Mouse (Mus musculus) heart, adult 18-20 months (tissue): ENCODE data around the gene Usp20. TPM values are rescaled to one million over a fixed set of nuclear protein-coding genes. Genes with fewer than 3 reads are reported as not detected.

Experiments used
- DNase-seq, 2 experiments: peaks; one replicate each; pipeline ENCODE4 v3.0.0; 2021 to 2022; ENCODE audit warnings: mixed read lengths in 1 of 2
- total RNA-seq, 2 experiments: library from RNA; stranded (reverse); gene quantifications; 2 replicates each; pipeline ENCODE4 v1.2.3; 2021

The Usp20 gene
- total RNA-seq, 2 experiments from 2014 or later, result 50.1 to 53.8 TPM

DNA sequence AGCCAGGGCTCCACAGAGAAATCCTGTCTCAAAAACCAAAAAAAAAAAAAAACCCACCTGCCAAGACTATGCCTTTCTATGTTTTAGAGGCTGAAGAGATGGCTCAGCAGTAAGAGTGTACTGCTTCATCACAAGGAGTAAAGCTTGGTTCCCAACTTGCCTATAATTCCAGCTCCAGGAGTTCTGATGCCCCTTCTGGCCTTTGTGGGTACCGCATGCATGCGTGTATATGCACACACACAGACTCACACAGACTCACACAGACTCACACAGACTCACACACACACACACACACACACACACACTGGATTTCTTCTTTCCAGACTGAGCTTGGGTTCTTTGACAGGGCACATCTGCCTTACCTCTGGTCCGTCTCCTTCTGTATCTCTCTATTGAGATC is 58.0 kb downstream of the Usp20 start:
- no peak for DNase-seq

DNA sequence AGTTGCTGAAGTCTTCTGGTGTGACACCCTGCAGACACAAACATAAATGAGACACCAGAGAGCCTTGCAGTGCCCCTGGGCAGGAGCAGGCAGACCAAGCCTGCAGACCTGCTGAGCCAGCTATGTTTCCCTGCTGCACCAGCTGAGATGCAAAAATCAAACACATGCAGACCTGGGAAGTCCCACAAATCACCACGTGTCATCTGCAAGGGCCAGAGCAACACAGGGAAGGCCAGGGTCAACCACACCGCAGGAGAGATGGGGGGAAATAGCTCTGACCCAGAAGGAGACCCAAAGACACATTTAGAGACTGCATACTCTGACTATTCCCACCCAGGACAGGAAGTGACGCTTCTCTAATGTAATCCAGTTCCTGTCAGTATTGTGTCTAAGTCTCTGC is 58.4 kb downstream of the Usp20 start:
- no peak for DNase-seq

DNA sequence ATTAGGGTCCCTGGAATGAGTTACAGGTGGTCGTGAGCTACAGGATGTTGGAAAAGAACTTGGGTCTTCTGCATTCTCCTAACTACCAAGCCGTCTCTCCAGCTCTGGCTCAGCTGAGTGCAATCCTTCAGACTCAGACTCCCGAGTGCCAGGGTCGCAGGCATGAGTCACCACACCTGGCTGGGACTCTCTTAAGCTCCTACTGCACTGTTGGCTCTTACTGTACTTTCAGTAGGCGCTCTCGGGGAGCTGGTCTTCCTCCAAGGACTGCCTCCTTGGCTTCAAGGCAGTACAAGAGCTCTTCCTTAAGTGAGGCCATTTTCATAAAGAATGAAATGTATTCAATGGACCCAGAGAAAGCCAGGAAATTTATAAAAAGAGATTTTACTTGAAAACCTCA is 59.3 kb downstream of the Usp20 start:
- no peak for DNase-seq

DNA sequence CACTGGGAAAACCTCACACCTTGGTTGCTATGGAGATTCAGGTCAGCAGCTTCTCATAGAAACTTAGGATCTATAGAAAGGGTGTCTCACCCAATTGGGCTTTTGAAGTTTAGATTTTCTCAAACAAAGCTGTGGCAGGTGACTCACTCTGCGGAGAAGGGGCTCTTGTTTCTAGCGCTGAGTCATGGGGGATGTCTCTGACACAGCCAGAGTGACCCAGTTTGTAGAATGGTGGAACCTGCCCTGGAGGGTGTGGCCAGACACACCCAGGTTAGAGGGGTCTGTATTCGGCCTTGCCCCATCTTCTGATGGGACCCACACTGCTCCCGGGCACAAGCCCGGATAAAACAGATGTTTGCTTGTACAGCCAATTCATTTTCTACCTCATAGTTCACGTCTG is 60.8 kb downstream of the Usp20 start:
- no peak for DNase-seq

DNA sequence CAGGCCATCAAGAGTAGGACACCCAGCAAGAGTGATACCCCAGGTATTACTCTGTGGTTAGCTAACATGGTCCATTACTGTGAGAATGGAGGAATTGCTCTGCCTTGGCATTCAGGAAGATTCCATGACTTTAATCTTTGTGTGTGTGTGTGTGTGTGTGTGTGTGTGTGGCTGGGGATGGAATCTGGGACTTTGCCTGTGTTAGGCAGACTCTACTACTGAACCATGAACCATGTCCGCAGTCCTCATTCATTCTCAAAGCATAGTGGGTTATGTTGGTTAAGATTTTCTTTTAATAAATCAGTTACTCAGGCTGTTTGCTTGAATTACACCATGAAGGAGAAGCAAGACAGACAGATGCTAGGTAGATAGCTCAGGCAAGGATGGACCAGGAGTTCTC is 61.8 kb downstream of the Usp20 start:
- no peak for DNase-seq

DNA sequence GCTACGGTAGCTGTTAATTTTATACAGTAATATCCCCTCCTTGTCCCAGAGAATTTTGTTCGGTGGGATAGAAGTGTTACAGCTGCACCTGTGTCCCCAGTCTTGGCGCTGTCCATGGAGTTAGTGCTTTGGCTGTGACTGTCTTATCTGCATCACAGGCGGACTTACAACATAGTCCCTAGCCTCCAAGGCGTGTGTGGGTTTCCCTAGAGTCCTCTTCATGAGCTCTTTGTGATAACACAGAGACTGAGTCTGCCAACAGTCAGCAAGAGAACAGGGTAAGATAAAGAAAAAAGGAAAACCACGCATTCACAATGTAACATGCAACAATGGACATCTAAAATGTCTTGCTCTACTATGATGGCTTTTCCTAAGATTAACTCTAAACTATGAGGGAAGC is 66.0 kb downstream of the Usp20 start:
- DNase-seq, result no peak

DNA sequence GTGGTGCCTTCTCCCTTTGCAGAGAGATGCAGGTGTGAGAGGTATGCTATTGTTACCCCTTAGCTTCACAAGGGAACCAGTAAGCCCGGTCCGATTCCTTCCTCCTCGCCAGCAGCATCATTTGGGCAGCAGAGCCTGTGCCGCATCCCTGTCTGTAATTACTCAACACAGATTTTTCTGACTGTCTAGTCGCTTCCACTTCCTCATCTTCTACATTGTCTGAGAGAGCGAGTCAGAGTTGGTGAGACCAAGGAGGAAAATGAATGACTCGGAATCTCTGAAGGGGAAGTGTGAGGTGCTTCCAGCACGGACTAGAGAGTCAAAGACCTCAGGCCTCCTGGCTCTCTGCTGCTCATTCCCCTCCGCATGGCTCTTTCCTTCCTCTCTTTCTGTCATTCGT is 70.4 kb downstream of the Usp20 start:
- peak in 1 of 2 experiments; percentile 47 for DNase-seq

DNA sequence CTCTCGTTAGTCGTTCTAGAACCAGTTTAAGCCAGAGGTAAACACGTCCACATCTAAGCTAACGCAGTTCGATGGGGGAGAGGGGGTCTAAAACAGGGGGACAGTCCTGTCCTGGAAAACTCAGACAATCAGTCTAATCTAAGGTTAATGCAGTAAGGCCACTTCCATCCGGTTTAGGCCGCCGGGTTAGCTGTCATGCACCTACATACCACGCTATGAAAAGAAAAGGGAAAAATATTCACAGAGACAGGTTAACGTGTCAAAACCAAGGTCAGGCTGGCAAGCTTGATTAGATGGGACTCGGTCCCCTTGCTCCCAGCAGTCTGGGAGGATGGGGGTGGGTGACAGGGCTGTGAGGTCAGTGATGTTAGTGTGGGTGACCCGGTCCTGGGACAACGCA is 71.3 kb downstream of the Usp20 start:
- DNase-seq, result no peak

DNA sequence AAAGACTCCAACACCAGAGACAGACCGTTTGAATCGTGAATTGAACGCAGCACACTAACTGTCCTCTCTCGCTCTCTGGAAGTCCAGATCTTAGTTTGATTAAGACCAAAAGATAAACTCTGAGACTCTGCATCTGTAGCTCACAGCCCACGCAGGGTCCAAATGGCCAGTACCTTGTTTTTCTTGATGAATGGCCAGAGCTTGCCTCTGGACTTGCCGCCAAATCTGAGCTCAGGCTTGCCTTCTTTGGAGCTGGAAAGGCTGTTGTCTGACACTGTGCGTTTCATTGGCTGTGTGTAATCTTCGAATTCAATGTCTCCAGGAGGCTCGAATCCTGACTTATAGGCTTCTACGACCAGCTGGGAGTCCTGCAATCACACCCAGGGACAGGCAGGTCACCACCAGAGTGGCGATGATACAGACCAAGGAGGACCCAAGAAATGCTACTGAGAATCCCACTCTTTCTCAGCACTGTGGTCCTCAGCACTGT is 71.8 kb downstream of the Usp20 start:
- peak; percentile 44 to 62 for DNase-seq

DNA sequence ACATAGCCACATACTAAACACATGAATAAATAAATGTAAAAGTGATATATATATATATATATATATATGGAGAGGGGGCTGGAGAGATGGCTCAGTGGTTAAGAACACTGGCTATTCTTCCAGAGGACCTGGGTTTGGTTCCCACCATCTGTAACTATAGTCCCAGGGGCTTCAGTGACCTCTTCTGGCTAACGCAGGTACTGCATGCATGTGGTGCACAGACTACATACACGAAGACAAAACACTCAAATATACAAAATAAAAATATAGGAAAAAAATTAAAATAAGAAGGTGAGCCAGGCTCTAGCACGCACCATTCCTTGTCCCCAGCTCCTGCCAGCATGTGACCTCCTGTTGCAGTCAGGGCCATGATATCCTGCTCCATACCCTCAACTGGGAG is 74.0 kb downstream of the Usp20 start:
- DNase-seq, result no peak

DNA sequence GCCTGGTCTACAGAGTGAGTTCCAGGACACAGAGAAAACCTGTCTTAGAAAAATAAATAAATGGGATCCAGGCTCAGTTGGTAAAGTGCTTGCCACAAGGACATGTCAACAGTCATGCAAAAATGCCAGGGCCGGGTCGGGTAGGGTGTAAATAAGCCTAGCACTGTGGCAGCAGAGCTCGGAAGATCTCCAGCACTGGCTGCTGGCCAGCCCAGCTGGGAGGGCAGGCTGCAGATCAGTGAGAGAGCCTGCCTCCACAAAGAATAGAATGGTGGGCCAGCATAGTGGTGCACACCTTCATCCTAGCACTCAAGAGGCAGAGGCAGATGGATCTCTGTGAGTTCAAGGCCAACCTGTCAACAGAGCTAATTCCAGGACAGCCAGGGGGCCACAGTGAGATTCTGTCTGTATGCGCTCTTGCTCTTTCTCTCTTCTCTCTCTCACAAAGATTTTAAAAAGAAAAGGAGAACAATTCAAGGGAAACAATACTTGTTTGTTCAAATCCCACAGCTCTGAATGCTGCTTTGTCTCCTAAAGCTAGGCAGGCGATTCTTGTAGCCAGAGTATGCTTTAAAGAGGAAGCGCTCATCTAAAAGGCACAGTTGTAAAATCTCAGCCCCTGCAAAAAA is 75.6 kb downstream of the Usp20 start:
- no peak for DNase-seq

DNA sequence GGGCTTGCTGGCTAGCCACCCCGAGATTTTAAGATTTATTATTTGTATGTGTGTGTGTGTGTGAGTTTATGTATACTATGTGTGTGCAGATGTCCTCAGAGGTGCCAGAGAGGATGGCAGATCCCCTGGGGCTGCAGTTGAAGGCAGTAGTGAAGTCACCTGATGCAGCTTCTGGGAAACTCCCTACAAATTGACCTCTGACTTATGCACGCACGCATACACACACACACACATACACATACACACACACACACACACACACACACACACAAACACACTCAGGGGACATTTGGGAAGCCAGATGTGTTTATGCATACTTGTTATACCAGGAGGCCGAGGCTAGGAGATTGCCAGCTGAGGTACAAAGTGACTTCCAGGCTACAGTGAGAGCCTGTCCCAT is 76.4 kb downstream of the Usp20 start:
- no peak for DNase-seq

DNA sequence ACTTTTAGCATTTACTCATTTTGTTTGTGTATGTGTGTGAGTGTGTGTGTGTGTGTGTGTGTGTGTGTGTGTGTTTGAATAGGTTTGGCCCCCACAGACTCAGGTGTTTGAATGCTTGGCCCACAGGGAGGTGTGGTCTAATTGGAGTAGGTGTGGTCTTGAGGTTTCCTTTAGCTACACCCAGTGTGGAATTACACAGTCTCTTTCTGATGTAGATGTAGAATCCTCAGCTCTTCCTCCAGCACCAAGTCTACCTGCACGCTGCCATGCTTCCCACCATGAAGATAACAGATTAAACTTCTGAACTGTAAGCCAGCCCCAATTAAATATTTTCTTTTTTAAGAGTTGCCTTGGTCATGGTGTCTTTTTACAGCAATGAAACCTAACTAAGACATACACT is 78.2 kb downstream of the Usp20 start:
- DNase-seq, result no peak

DNA sequence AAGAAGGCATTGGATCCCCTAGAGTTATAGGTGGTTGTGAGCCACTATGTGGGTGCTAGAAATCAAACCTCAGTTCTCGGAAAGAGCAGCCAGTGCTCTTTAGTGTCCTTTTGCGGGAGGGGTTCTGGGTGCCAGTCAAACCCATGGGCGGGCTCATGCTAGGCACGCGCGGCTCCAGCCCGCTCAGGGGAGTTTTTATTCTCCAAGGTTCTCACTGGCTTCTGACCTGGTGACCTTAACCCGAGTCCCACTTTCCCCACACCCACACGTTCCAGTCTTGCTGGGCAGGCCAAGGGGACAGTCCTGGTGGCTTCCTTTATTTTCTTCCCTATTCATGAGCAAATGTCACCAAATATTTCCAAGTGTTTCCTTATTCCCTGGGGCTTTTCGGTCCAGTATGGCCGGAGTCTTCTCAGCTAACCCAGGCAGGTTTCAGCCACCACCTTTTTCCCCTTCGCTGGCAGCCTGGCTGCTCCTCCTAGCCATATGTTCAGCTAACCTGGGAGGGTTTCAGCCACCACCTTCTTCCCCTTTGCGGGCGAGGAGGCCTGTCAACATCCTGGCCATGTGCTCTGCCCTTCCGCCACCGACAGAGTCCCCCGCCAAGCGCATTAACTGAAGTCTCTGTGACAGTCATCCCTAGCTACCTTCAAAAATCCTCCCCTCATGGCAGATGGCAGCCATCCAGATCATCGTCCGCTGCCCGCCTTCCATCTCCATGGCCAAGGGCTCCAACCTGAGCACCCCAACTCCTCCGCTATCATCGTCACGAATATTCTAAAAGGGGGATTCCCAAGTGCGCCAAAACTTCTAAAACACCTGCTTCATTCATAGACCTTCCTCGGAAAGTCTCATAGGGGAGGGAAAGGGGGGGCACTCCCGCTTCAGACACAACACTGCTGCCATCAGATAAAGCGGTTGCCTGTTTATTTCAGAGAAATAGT is 79.0 kb downstream of the Usp20 start:
- DNase-seq, result peak in 1 of 2 experiments; percentile 57

DNA sequence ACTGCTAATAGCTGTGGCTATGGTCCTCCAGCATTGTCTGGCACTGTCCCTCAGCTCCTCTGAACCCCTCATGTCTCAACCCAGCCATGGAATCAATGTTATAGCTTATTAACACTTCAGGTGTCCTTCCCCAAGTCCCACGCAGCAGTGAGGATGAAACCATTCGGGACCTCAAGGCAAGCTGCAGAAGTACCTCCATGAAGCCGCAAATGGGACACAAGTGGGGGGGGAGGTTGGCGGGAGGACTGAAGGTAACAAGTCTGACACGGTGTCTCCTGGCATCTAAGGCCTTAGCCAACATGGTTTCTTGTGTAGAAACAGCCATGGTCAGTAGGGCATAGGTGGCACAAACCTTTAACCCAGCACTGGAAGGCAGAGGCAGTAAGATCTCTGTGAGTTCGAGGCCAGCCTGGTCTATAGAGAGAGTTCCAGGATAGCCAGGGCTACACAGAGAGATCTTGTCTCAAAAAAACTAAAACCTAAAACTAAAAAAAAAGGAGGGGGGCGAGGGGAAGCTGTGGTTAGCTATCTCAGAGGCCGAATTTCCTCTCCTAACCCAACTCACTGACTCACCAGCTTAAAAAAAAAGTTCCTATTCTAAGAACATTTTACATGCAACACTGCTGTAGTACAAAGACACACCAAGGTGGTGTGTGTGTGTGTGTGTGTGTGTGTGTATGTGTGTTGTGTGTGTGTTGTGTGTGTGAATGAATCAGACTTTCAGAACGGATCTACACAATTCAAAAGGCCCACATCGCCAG is 80.0 kb downstream of the Usp20 start:
- DNase-seq, result peak in 1 of 2 experiments; percentile 31

DNA sequence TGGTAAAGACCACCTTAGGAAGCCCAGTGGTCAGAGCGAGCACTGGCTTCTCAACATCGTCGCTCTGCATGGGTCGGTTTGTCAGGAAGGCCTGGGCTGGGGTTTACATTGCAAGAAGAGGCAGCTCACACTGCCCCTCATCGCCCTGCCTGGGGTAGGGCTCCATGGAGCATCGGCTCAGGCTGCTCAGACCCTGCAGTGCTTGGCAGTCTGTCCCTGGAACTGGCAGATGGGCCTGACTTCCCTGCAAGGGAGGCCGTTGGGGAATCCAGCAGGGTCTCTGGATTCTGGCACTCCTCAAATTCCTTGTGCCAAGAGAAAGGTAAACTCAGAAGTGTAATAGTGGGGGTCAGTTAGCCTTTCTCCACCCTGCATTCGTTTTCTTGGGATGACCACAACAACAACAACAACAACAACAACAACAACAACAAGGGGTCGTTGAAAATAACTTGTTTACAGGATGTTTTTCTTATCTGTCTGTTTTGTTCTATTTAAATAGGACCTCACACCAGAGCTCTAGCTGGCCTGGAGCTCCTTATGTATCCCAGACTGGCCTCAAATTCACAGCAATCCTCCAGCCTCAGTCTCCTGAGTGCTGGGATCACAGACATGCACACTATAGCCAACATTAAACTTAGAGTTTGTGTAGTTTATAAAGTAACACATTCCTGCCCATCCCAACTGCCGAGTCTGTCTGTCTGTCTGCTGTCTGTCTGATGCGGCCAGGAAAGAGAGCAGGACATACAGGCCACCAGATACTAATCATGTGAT is 84.1 kb downstream of the Usp20 start:
- DNase-seq, result no peak

DNA sequence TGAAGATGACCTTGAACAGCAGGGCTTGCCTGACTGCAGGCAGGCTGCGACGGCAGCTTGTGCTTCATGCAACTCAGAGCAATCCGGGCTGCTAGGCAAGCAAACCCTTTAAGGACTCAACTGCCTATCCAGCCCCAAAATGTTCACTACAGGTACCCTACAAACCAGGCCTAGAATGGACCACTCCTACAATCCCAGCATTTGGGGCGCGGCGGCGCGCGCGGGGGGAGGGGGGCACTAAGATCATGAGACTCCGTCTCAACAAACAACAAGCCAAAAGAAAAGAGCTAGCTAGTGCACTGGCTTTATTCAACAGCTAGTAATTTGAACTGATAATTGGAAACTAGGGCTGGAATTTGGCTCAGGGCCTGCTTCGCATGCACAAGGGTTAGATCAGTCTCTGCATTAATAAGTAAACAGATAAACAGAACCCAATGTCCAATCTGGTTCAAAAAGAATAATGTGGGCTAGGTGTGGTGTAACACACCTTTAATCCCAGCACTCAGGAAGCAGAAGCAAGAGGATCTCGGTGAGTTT is 85.0 kb downstream of the Usp20 start:
- DNase-seq, result no peak

DNA sequence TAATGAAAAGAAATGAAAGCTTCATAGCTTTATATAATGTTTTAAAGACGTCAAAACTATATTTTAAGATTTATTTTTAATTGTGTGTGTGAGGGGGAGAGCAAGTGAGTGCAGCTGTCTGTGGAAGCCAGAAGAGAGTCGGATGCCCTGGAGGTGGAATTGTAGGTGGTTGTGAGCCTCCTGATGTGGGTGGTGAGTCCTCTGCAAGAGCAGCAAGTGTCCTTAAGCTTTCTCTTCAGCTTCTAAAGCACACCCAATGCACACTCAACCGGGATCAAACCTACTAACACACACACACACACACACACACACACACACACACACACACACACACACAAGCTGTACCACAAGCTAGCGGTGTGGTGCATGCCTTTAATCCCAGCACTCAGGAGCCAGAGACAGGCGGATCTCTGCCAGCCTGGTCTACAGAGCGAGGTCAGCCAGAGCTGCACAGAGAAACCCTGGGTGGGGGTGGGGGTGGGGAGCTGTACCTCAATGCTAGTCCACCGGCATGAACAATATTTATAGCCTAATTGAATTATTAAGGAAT is 85.7 kb downstream of the Usp20 start:
- DNase-seq, result no peak

DNA sequence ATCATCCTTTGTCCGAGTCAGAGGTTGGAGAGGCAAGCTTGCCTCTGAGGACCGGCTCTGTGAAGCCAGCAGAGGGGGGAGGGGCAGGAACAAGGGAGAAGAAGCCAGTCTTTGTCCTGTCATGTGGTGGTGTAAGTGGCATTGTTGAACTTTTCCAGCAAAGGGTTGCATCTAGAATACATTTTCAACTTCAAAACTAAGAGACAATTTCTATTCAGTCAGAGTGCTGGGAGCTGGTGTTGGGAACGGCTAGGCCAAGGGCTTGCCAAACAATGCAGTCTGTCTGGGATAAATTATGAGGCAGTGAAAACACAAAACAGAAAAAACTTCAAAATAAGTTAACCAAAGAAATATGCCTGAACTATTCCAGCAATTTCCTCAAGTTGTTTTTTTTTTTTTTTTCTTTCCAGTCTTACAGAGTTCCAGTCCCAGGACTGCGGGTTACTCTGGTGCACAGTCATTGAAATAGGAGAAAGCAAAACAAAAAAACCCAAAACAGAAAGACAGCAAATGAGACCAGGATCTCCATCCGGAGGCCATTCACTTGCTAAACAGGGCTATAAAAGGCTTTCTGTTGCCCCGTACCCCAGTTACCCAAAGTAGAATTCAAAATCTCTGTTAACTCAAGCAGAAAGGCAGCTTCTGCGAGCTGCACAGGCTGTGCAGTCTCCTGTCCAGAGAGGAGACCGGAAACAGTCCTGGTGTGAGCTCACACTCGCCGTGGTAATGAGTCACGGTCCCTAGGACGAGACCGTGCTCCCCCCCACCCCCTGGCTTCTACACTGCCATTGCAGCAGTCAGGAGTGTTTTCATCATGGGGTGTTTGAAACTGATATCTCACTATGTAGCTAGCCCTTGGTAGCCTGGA is 86.4 kb downstream of the Usp20 start:
- DNase-seq, result peak; percentile 56 to 62

DNA sequence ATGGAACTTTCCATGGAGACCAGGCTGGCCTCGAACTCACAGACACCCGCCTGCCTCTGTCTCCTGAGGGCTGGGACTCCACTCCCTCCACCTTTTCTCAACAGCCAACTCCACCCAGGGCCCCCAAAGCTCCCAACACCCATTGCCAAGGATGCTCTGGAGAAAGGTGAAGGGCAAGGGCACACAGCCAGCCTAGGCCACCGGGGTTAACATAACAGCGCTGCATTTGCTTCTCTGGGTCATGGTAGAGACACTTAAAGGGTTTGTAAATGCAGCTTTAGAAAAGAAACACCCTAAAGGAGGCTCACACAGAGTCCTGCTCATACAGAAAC is 87.0 kb downstream of the Usp20 start:
- no peak for DNase-seq

DNA sequence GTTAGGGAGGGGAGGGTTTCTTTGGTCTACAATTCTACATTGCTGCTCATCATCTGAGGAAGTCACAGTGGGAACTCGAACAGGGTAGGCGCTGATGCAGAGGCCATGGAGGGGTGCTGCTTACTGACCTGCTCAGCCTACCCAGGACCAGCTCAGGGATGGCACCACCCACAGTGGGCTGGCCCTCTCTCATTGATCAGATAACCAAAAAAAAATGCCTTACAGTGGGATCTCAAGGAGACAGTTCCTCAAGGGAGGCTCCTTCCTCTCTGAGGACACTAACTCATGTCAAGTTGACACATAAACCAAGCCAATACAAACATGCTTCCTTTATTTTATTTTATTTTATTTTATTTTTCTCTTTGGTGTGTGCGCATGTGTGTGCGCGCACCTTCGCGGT is 87.4 kb downstream of the Usp20 start:
- DNase-seq, result no peak
